Mouse (Mus musculus) lung, postnatal 0 days (tissue): ENCODE measurements around the gene Pcca. TPM values are rescaled to one million over a fixed set of nuclear protein-coding genes. Genes with fewer than 3 reads are reported as not detected.

Experiments used
- ATAC-seq: fragments of 200-750 bp; cut with Nextera tagmentation; 2 replicates; pipeline ENCODE4 v1.8.0; 2017; ENCODE audit warnings: moderate library complexity
- DNase-seq: peaks from one replicate; pipeline ENCODE4 v3.0.0-alpha.2; 2016; ENCODE audit warnings: low spot score
- H3K27ac ChIP-seq: fragments of 300-500 bp; sonication (generic); 2 replicates; pipeline ENCODE4 v1.5.1; 2014; ENCODE audit warnings: antibody characterized with exemption, mild to moderate bottlenecking, low read length, mixed read lengths
- H3K27me3 ChIP-seq: fragments of 300-500 bp; sonication (generic); replicated peaks from 2 replicates; pipeline ENCODE4 v1.6.1; 2014; ENCODE audit warnings: low read length, mixed read lengths; ENCODE audit not compliant: insufficient read depth
- H3K36me3 ChIP-seq: fragments of 300-500 bp; sonication (generic); 2 replicates; pipeline ENCODE4 v1.6.1; 2014; ENCODE audit warnings: low read length, mixed read lengths; ENCODE audit not compliant: insufficient read depth
- H3K4me1 ChIP-seq: fragments of 300-500 bp; sonication (generic); 2 replicates; pipeline ENCODE4 v1.6.1; 2014; ENCODE audit warnings: antibody characterized with exemption, low read depth, low read length, mixed read lengths; ENCODE audit not compliant: insufficient read depth
- H3K4me2 ChIP-seq: fragments of 300-500 bp; sonication (generic); replicated peaks from 2 replicates; pipeline ENCODE4 v1.6.1; 2014; ENCODE audit warnings: low read depth, mild to moderate bottlenecking, low read length, moderate library complexity, mixed read lengths
- H3K4me3 ChIP-seq: fragments of 300-500 bp; sonication (generic); 2 replicates; pipeline ENCODE4 v1.5.1; 2014; ENCODE audit warnings: low read depth, low read length
- H3K9ac ChIP-seq: fragments of 300-500 bp; sonication (generic); replicated peaks from 2 replicates; pipeline ENCODE4 v1.6.1; 2014; ENCODE audit warnings: low read depth, mild to moderate bottlenecking
- H3K9me3 ChIP-seq: fragments of 300-500 bp; sonication (generic); 2 replicates; pipeline ENCODE4 v1.6.1; 2016; ENCODE audit warnings: low read length, mixed read lengths
- CTCF ChIP-seq: IDR thresholded peaks from 2 replicates; pipeline ENCODE4 v1.5.1; 2016; ENCODE audit warnings: antibody characterized with exemption, mild to moderate bottlenecking
- EP300 ChIP-seq: IDR thresholded peaks from 2 replicates; pipeline ENCODE4 v1.6.1; 2016; ENCODE audit warnings: antibody characterized with exemption, mild to moderate bottlenecking, control low read depth
- WGBS: fragments of 180-500 bp; shearing (Covaris S2); extraction: QIAGEN DNeasy Blood & Tissue Kit; methylation state at CpG from one replicate; pipeline ENCODE4 v1.1.7; 2014; 5-methylcytosine and 5-hydroxymethylcytosine counted together
- polyA plus RNA-seq: library from polyadenylated mRNA; unstranded; fragments of >200 nt; fragmentation: Nextera tagmentation; extraction: Ambion mirVana; gene quantifications from 2 replicates; pipeline ENCODE4 v1.2.1, GENCODE M21; 2015

The Pcca gene
- polyA plus RNA-seq, 1 experiment from 2014 or later: 10.4 TPM

GRCm38 (mm10) chr14:122719496-122720080, 185.5 kb downstream of the Pcca start:
- Histone ChIP-seq H3K27me3 (no peaks in the 10 kb centered on the region), H3K4me3 (no peak overlapping the region), H3K9me3 (no peaks in the 10 kb centered on the region), H3K27ac (no peak overlapping the region), H3K4me1 (no peaks in the 10 kb centered on the region), H3K4me2 (no peak overlapping the region), H3K9ac (no peak overlapping the region), H3K36me3 (no peaks in the 10 kb centered on the region)
- ATAC-seq: no peak
- 85% methylated on average over 8 of the region's 8 CpGs for WGBS
- DNase-seq: no peak
- no peak for TF ChIP-seq CTCF
- TF ChIP-seq EP300: no peak

GRCm38 (mm10) chr14:122720989-122721388, 186.9 kb downstream of the Pcca start:
- ATAC-seq: no peak
- H3K36me3 ChIP-seq: no peaks in the 10 kb centered on the region
- H3K4me2 ChIP-seq: no peak overlapping the region
- H3K4me1 ChIP-seq: no peaks in the 10 kb centered on the region
- H3K4me3 ChIP-seq: no peak overlapping the region
- no peaks in the 10 kb centered on the region for H3K27me3 ChIP-seq
- TF ChIP-seq EP300 (no peak), CTCF (no peak)
- H3K27ac ChIP-seq: no peak overlapping the region
- H3K9me3 ChIP-seq: no peaks in the 10 kb centered on the region
- no peak overlapping the region for H3K9ac ChIP-seq
- DNase-seq: no peak
- 75% methylated on average over 3 of the region's 3 CpGs for WGBS

GRCm38 (mm10) chr14:122721750-122722149, 187.6 kb downstream of the Pcca start:
- Histone ChIP-seq H3K27ac (no peak overlapping the region), H3K9ac (no peak overlapping the region), H3K4me1 (no peaks in the 10 kb centered on the region), H3K27me3 (no peaks in the 10 kb centered on the region), H3K36me3 (no peaks in the 10 kb centered on the region), H3K4me2 (no peak overlapping the region), H3K4me3 (no peak overlapping the region), H3K9me3 (no peaks in the 10 kb centered on the region)
- TF ChIP-seq CTCF (no peak), EP300 (no peak)
- ATAC-seq: no peak
- 31% methylated on average over 4 of the region's 4 CpGs for WGBS
- no peak for DNase-seq

GRCm38 (mm10) chr14:122726456-122726855, 192.3 kb downstream of the Pcca start:
- WGBS: 90% methylated on average over 1 of the region's 1 CpGs
- H3K4me1 ChIP-seq: no peaks in the 10 kb centered on the region
- H3K9ac ChIP-seq: no peak overlapping the region
- ATAC-seq (no peak), DNase-seq (no peak)
- no peaks in the 10 kb centered on the region for H3K27me3 ChIP-seq
- H3K4me3 ChIP-seq: no peak overlapping the region
- H3K4me2 ChIP-seq: no peak overlapping the region
- no peak overlapping the region for H3K27ac ChIP-seq
- no peaks in the 10 kb centered on the region for H3K36me3 ChIP-seq
- no peak for TF ChIP-seq CTCF
- no peak for TF ChIP-seq EP300
- H3K9me3 ChIP-seq: no peaks in the 10 kb centered on the region

GRCm38 (mm10) chr14:122729431-122730073, 195.4 kb downstream of the Pcca start:
- no peak for TF ChIP-seq EP300
- TF ChIP-seq CTCF: no peak
- Histone ChIP-seq H3K27ac (no peak overlapping the region), H3K4me2 (no peak overlapping the region), H3K27me3 (no peaks in the 10 kb centered on the region), H3K9me3 (no peaks in the 10 kb centered on the region), H3K4me1 (no peaks in the 10 kb centered on the region), H3K36me3 (no peaks in the 10 kb centered on the region), H3K9ac (no peak overlapping the region), H3K4me3 (no peak overlapping the region)
- 77% methylated on average over 4 of the region's 4 CpGs for WGBS
- ATAC-seq (no peak), DNase-seq (no peak)

- H3K9me3 ChIP-seq: no peaks in the 10 kb centered on the region
- no peaks in the 10 kb centered on the region for H3K27me3 ChIP-seq
- WGBS: 58% methylated on average over 4 of the region's 4 CpGs
- H3K4me3 ChIP-seq: no peak overlapping the region
- H3K36me3 ChIP-seq: no peaks in the 10 kb centered on the region
- H3K9ac ChIP-seq: no peak overlapping the region
- no peaks in the 10 kb centered on the region for H3K4me1 ChIP-seq
- TF ChIP-seq CTCF (no peak), EP300 (no peak)
- no peak for ATAC-seq
- DNase-seq: no peak
- no peak overlapping the region for H3K4me2 ChIP-seq
- H3K27ac ChIP-seq: no peak overlapping the region
Measured at GRCm38 (mm10) chr14:122730921-122731551, 196.9 kb downstream of the Pcca start.
